Mouse (Mus musculus) megakaryocyte, embryonic 14.5 days (primary cell): ENCODE measurements around the gene Eef1akmt4. TPM values are rescaled to one million over a fixed set of nuclear protein-coding genes. Genes with fewer than 3 reads are reported as not detected.

Experiments used
- H3K27me3 ChIP-seq: replicated peaks from 2 replicates; pipeline ENCODE3; 2012; ENCODE audit warnings: inconsistent platforms
- H3K36me3 ChIP-seq: replicated peaks from 2 replicates; pipeline ENCODE3; 2012; ENCODE audit warnings: low read length, inconsistent platforms, mixed read lengths
- H3K4me1 ChIP-seq: 2 replicates; pipeline ENCODE4 v1.6.1; 2012; ENCODE audit warnings: inconsistent platforms
- H3K4me3 ChIP-seq: replicated peaks from 2 replicates; pipeline ENCODE3; 2012; ENCODE audit warnings: moderate library complexity, mild to moderate bottlenecking, inconsistent platforms
- H3K9me3 ChIP-seq: 2 replicates; pipeline ENCODE4 v1.6.1; 2012; ENCODE audit warnings: inconsistent platforms
- FLI1 ChIP-seq: IDR thresholded peaks from 2 replicates; pipeline ENCODE4 v1.6.1; 2012; ENCODE audit warnings: low read length, inconsistent platforms, mixed read lengths
- GATA1 ChIP-seq: IDR thresholded peaks from 3 replicates; pipeline ENCODE4 v1.6.1; 2012; ENCODE audit warnings: mixed read lengths, low read length, inconsistent platforms, borderline replicate concordance
- polyA plus RNA-seq: library from polyadenylated mRNA; stranded (reverse); fragments of >175 nt; gene quantifications from 2 replicates; pipeline ENCODE4 v1.2.3, GENCODE M21; 2012; ENCODE audit warnings: low replicate concordance; ENCODE audit not compliant: insufficient read depth

Eef1akmt4 gene
- polyA plus RNA-seq, 1 experiment: 5.4 TPM

- Histone ChIP-seq H3K4me3 (no peak overlapping the region), H3K4me1 (peaks cover 6% of the 10 kb centered on the region), H3K36me3 (no peaks in the 10 kb centered on the region), H3K9me3 (peaks cover 2% of the 10 kb centered on the region; the same call in 1 of the 2 replicates), H3K27me3 (peaks cover 78% of the 10 kb centered on the region)
- TF ChIP-seq FLI1: no peak
- TF ChIP-seq GATA1: no peak
Observed at GRCm38 (mm10) chr16:20596687-20597441, 14.5 kb upstream of the Eef1akmt4 start.

- Histone ChIP-seq H3K36me3 (peaks cover 19% of the 10 kb centered on the region), H3K27me3 (peaks cover 44% of the 10 kb centered on the region), H3K4me3 (no peak overlapping the region), H3K4me1 (peaks cover under 1% of the 10 kb centered on the region; the same call in 1 of the 2 replicates), H3K9me3 (peaks cover 6% of the 10 kb centered on the region; the same call in 1 of the 2 replicates)
- TF ChIP-seq GATA1 (no peak), FLI1 (no peak)
Observed at GRCm38 (mm10) chr16:20600511-20600910, 10.9 kb upstream of the Eef1akmt4 start.

GRCm38 (mm10) chr16:20604705-20605104 is 6.7 kb upstream of the Eef1akmt4 start:
- Histone ChIP-seq H3K36me3 (peaks cover 57% of the 10 kb centered on the region), H3K4me1 (peaks cover 23% of the 10 kb centered on the region), H3K9me3 (peaks cover 6% of the 10 kb centered on the region; the same call in 1 of the 2 replicates), H3K4me3 (no peak overlapping the region), H3K27me3 (peaks cover 16% of the 10 kb centered on the region)
- TF ChIP-seq FLI1: no peak
- no peak for TF ChIP-seq GATA1

DNA sequence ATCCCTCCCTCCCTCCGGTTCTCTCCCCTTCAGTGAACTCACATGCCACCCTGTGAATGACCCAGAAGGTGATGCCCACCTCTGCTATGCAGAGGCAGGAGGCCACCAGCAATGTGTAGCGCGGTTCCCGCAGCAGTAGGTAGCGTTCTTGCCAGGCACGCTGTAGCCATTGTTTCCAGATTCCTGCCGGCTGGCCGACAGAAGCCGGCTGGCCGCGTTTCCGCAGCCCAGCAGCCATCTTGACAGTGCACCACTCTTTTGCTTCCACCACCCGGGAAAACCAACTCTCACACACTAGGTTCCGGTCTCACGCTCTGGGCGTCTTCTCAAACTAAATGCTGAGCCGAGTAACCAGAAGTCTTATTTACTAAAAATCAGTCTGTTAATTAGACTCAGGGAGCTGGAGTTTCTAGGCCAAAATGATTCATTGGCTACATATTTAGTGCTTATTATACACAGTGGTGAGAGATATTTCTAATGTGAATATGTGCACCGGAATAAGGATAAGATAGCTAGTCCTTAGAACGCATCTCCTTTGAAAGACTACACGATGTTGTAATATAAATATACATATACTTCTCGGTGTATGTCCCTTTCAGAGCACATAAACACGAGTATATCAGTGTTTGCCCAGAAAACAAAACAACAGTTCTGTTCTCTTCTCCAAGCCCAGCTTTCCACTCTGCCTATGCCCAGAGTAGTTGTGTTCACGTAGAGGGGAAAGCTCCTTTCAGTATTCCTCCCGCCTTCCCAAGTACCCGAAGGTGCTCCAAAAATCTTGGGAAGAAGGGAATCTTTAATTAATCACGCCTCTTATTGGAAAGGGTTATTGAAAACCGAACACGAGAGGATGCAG is 664 bp upstream of the Eef1akmt4 start:
- Histone ChIP-seq H3K9me3 (no peaks in the 10 kb centered on the region), H3K4me3 (peak overlapping the region; percentile 97), H3K36me3 (peaks cover 41% of the 10 kb centered on the region), H3K27me3 (no peaks in the 10 kb centered on the region), H3K4me1 (peaks cover 43% of the 10 kb centered on the region)
- TF ChIP-seq FLI1 (no peak), GATA1 (no peak)

- Histone ChIP-seq H3K9me3 (no peaks in the 10 kb centered on the region), H3K4me3 (peak overlapping the region; percentile 92), H3K36me3 (peaks cover 15% of the 10 kb centered on the region), H3K4me1 (peaks cover 35% of the 10 kb centered on the region), H3K27me3 (peaks cover 53% of the 10 kb centered on the region)
- TF ChIP-seq GATA1: no peak
- no peak for TF ChIP-seq FLI1
Observed at GRCm38 (mm10) chr16:20619541-20620398, 8.4 kb downstream of the Eef1akmt4 start.

- Histone ChIP-seq H3K27me3 (peaks cover 53% of the 10 kb centered on the region), H3K9me3 (no peaks in the 10 kb centered on the region), H3K4me3 (peak overlapping the region; percentile 92), H3K36me3 (peaks cover 15% of the 10 kb centered on the region), H3K4me1 (peaks cover 38% of the 10 kb centered on the region)
- TF ChIP-seq GATA1 (no peak), FLI1 (no peak)
Observed at GRCm38 (mm10) chr16:20620399-20620735, 9.0 kb downstream of the Eef1akmt4 start.

DNA sequence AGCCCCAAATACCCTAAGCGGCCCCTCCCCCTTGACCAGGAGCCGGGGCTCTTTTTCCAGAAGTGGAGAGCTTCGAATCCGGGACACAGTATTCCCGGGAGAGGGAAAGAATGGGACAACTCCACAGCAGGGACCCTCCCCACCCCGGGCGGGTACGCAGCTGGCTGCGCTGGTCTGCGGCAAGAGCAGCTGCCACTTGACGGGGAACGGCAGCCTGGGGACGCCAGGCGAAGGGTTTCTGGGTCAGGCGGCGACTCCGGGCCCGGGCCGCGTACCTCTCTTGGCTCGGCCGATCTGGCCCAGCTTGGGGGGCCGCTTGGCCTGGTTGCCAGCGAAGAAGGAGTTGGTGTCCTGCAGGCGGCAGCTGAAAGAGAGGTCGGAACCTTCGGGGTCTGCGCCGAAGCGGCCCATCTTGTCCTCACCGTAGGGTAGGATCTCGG is 9.4 kb downstream of the Eef1akmt4 start:
- Histone ChIP-seq H3K9me3 (0 out of 2 replicates have a peak, but pooled peaks cover 2% of the 10 kb centered on the region), H3K4me1 (peaks cover 42% of the 10 kb centered on the region), H3K4me3 (peak overlapping the region; percentile 92), H3K27me3 (peaks cover 53% of the 10 kb centered on the region), H3K36me3 (peaks cover 15% of the 10 kb centered on the region)
- no peak for TF ChIP-seq FLI1
- no peak for TF ChIP-seq GATA1

GRCm38 (mm10) chr16:20621191-20621990 is 10.0 kb downstream of the Eef1akmt4 start, which contains the start of gene Camk2n2:
TSS of gene Camk2n2 (minus strand) at chr16:20621287.
- Histone ChIP-seq H3K4me3 (peak within 1 kb of the TSS; percentile 92), H3K36me3 (peaks cover 15% of the 10 kb centered on the region), H3K9me3 (0 out of 2 replicates have a peak, but pooled peaks cover 2% of the 10 kb centered on the region), H3K27me3 (peaks cover 55% of the 10 kb centered on the region), H3K4me1 (peaks cover 43% of the 10 kb centered on the region)
- TF ChIP-seq FLI1: no peak
- TF ChIP-seq GATA1: no peak
